Mouse (Mus musculus) inflammation-experienced regulatory T-cells, adult 6 months (primary cell): Measurements from ENCODE around the gene Hist1h2ad. TPM values are rescaled to one million over a fixed set of nuclear protein-coding genes. Genes with fewer than 3 reads are reported as not detected.
"Not testable (repeated sequence)": the region's sequence is repeated elsewhere in the genome, so short reads cannot be mapped to it uniquely, and the experiment has no call there.

Experiments used
- ATAC-seq: one replicate; pipeline ENCODE4 v1.8.0; 2017
- polyA plus RNA-seq, 3 experiments: library from polyadenylated mRNA; unstranded; fragments of 100-300 nt; shearing (Covaris generic); gene quantifications; one replicate each; pipeline ENCODE4 v1.2.1; 2017

The Hist1h2ad gene
- polyA plus RNA-seq, 3 experiments from 2014 or later = 0.99 TPM; not detected in 2

GRCm38 (mm10) chr13:23542225-23542980 lies 31.8 kb upstream of the Hist1h2ad start:
- not testable (repeated sequence) for ATAC-seq

- peak; percentile 90 for ATAC-seq
Measured at GRCm38 (mm10) chr13:23542999-23543607, 31.1 kb upstream of the Hist1h2ad start, which contains the start of gene Hist1h2bh. TSS of gene Hist1h2bh (minus strand) at chr13:23543392.

- ATAC-seq = peak; percentile 83
Measured at GRCm38 (mm10) chr13:23543965-23544786, 30.0 kb upstream of the Hist1h2ad start, which contains the start of gene Hist1h3f. TSS of gene Hist1h3f (plus strand) at chr13:23544052.

GRCm38 (mm10) chr13:23544787-23545120 lies 29.4 kb upstream of the Hist1h2ad start:
- ATAC-seq = peak; percentile 2

- no peak for ATAC-seq
Measured at GRCm38 (mm10) chr13:23546694-23547093, 27.5 kb upstream of the Hist1h2ad start.

- no peak for ATAC-seq
Measured at GRCm38 (mm10) chr13:23550761-23551145, 23.4 kb upstream of the Hist1h2ad start.

- ATAC-seq = peak; percentile 73
Measured at GRCm38 (mm10) chr13:23551146-23551834, 22.9 kb upstream of the Hist1h2ad start, which contains the start of gene Hist1h4f. TSS of gene Hist1h4f (minus strand) at chr13:23551648.

GRCm38 (mm10) chr13:23551931-23552914 lies 22.0 kb upstream of the Hist1h2ad start:
- ATAC-seq = no peak

- ATAC-seq = no peak
Measured at GRCm38 (mm10) chr13:23552962-23553361, 21.2 kb upstream of the Hist1h2ad start, which contains the start of gene Hist1h1d. TSS of gene Hist1h1d (plus strand) at chr13:23553262.

GRCm38 (mm10) chr13:23554393-23554792 lies 19.8 kb upstream of the Hist1h2ad start:
- ATAC-seq = no peak

GRCm38 (mm10) chr13:23554925-23555838 lies 19.0 kb upstream of the Hist1h2ad start:
- peak; percentile 66 for ATAC-seq

GRCm38 (mm10) chr13:23555839-23556416 lies 18.3 kb upstream of the Hist1h2ad start:
- peak; percentile 67 for ATAC-seq

- ATAC-seq = no peak
Measured at GRCm38 (mm10) chr13:23556906-23557305, 17.3 kb upstream of the Hist1h2ad start.

GRCm38 (mm10) chr13:23560699-23561098 lies 13.5 kb upstream of the Hist1h2ad start:
- not testable (repeated sequence) for ATAC-seq

- ATAC-seq = peak; percentile 2
Measured at GRCm38 (mm10) chr13:23561531-23561882, 12.7 kb upstream of the Hist1h2ad start.

GRCm38 (mm10) chr13:23561883-23562659 lies 12.1 kb upstream of the Hist1h2ad start, which contains the start of gene Hist1h3e:
TSS of gene Hist1h3e (minus strand) at chr13:23562369.
- ATAC-seq = peak; percentile 96

GRCm38 (mm10) chr13:23562699-23563462 lies 11.3 kb upstream of the Hist1h2ad start:
- ATAC-seq = peak; percentile 12

- ATAC-seq = no peak
Measured at GRCm38 (mm10) chr13:23564482-23564881, 9.7 kb upstream of the Hist1h2ad start.
